ENCODE assay signal across 40 mouse cellular contexts in genomic region chr2:69209684-69210083, GRCm38 (mm10). TPM values are rescaled to one million over a fixed set of nuclear protein-coding genes. Genes with fewer than 3 reads are reported as not detected.
"Had no signal": no experiment of that assay in that cellular context is flagged by ENCODE, and none has a peak within 500 bp of the region (broad histone marks: within the 10 kb centered on the region; RNA-seq: fewer than 3 reads in every experiment).

No protein-coding gene starts in this region.

- DNase-seq: gastrocnemius, postnatal 14 days; gastrocnemius, postnatal 36 days; heart, adult 18-20 months; heart, postnatal 14 days; heart, postnatal 4 days; kidney, adult 11 months; kidney, adult 2 months; kidney, adult 9 months; kidney, postnatal 10 days; kidney, postnatal 25 days; layer of hippocampus, adult 9-11 months; layer of hippocampus, postnatal 36 days; left cerebral cortex, postnatal 4 days had no signal

- H3K36me3 ChIP-seq: heart, embryonic 13.5 days; heart, embryonic 15.5 days; hindbrain, embryonic 10.5 days; hindbrain, embryonic 13.5 days; hindbrain, embryonic 15.5 days; limb, embryonic 13.5 days; limb, embryonic 15.5 days; liver, embryonic 12.5 days had no signal

- H3K9me3 ChIP-seq: heart, embryonic 13.5 days; heart, embryonic 15.5 days; hindbrain, embryonic 10.5 days; hindbrain, embryonic 13.5 days; hindbrain, embryonic 15.5 days; limb, embryonic 13.5 days; limb, embryonic 15.5 days; liver, embryonic 12.5 days had no signal

- ATAC-seq: hindbrain, postnatal 0 days; intestine, embryonic 16.5 days; liver, embryonic 12.5 days had no signal

- H3K4me2 ChIP-seq: heart, embryonic 11.5 days; heart, embryonic 13.5 days; heart, embryonic 15.5 days; hindbrain, embryonic 13.5 days; hindbrain, embryonic 15.5 days; limb, embryonic 13.5 days; limb, embryonic 15.5 days; liver, embryonic 12.5 days had no signal

- H3K4me3 ChIP-seq: heart, embryonic 13.5 days; heart, embryonic 15.5 days; hindbrain, embryonic 10.5 days; hindbrain, embryonic 13.5 days; hindbrain, embryonic 15.5 days; limb, embryonic 13.5 days; limb, embryonic 15.5 days; liver, embryonic 12.5 days had no signal

- H3K27ac ChIP-seq: heart, embryonic 13.5 days; heart, embryonic 15.5 days; hindbrain, embryonic 10.5 days; hindbrain, embryonic 13.5 days; hindbrain, embryonic 15.5 days; hindbrain, postnatal 0 days; limb, embryonic 13.5 days; limb, embryonic 15.5 days; liver, embryonic 12.5 days; liver, embryonic 14.5 days had no signal

- H3K9ac ChIP-seq: heart, embryonic 13.5 days; heart, embryonic 15.5 days; hindbrain, embryonic 13.5 days; hindbrain, embryonic 15.5 days; limb, embryonic 13.5 days; limb, embryonic 15.5 days; liver, embryonic 12.5 days; liver, embryonic 14.5 days had no signal

- H3K27me3 ChIP-seq: heart, embryonic 13.5 days; heart, embryonic 15.5 days; hindbrain, embryonic 13.5 days; hindbrain, embryonic 15.5 days; limb, embryonic 13.5 days; limb, embryonic 15.5 days; liver, embryonic 12.5 days had no signal

RNA-seq across cellular contexts. Expression of gene G6pc2, which starts 1.2 kb away (rescaled TPM):
- total RNA-seq: gastrocnemius, adult 18-20 months; gastrocnemius, adult 8-10 months; gastrocnemius, postnatal 14 days; gastrocnemius, postnatal 36 days; heart, adult 18-20 months; heart, adult 8-10 months; heart, postnatal 14 days; heart, postnatal 4 days; layer of hippocampus, adult 18-20 months; layer of hippocampus, adult 8-10 months; layer of hippocampus, postnatal 14 days; layer of hippocampus, postnatal 36 days; left cerebral cortex, adult 18-20 months; left cerebral cortex, adult 8-10 months; left cerebral cortex, postnatal 10 days; left cerebral cortex, postnatal 25 days; left cerebral cortex, postnatal 4 days; liver, adult 2 months had no signal
- polyA plus RNA-seq: gonadal fat pad, adult 2 months; heart, embryonic 13.5 days; heart, embryonic 15.5 days; heart, postnatal 0 days; hindbrain, embryonic 10.5 days; large intestine, adult 2 months; limb, embryonic 13.5 days; limb, embryonic 15.5 days; liver, adult 2 months; liver, embryonic 12.5 days; liver, embryonic 14.5 days; liver, embryonic 16.5 days had no signal
